Mouse (Mus musculus): ENCODE measurements around the gene Cgnl1.

- TF ChIP-seq CTCF (IDR thresholded peaks at IDR 0.05; ENCODE audit: control insufficient read depth, insufficient read depth, insufficient replicate concordance, low read depth, low read length) = no peak
- TF ChIP-seq POLR2A (IDR thresholded peaks at IDR 0.05; ENCODE audit: control insufficient read depth, low read depth, low read length) = no peak
Observed at GRCm38 (mm10) chr9:71675216-71675615, 96.2 kb downstream of the Cgnl1 start.

Measured in testis, adult 2 months (tissue).